Mouse (Mus musculus): ENCODE data around the gene Zfp322a. TPM values are rescaled to one million over a fixed set of nuclear protein-coding genes. Genes with fewer than 3 reads are reported as not detected.
"Not testable (repeated sequence)": the region's sequence is repeated elsewhere in the genome, so short reads cannot be mapped to it uniquely, and the experiment has no call there.

Gene Zfp322a
- 57.1 and 58.7 TPM in 2 replicates for polyA plus RNA-seq (2016; fragmentation: Nextera tagmentation; extraction: Ambion mirVana)

GRCm38 (mm10) chr13:23368583-23369420, at the start of gene Zfp322a:
Gene Zfp322a (minus strand): TSS chr13:23369208.
- Histone ChIP-seq H3K27me3 (ENCODE audit: poor library complexity, severe bottlenecking) (no peaks in the 10 kb centered on the region), H3K36me3 (replicated peaks) (peaks cover 29% of the 10 kb centered on the region), H3K4me3 (peak within 1 kb of the TSS; percentile 73), H3K4me1 (peaks cover 33% of the 10 kb centered on the region), H3K27ac (peak within 1 kb of the TSS; percentile 92), H3K9me3 (no peaks in the 10 kb centered on the region)
- under 1% methylated on average over 55 of the region's 55 CpGs for WGBS
- DNase-seq (ENCODE audit: extremely low spot score, low spot score): peak; percentile 96

GRCm38 (mm10) chr13:23412630-23413521, 43.9 kb upstream of the Zfp322a start:
- Histone ChIP-seq H3K9me3 (no peaks in the 10 kb centered on the region), H3K27me3 (ENCODE audit: poor library complexity, severe bottlenecking) (peaks cover 29% of the 10 kb centered on the region), H3K36me3 (replicated peaks) (peaks cover 3% of the 10 kb centered on the region; the same call in 1 of the 2 replicates), H3K27ac (peak overlapping the region; percentile 69), H3K4me1 (peaks cover 16% of the 10 kb centered on the region), H3K4me3 (peak overlapping the region; percentile 61)
- under 1% methylated on average over 28 of the region's 28 CpGs for WGBS
- DNase-seq (ENCODE audit: extremely low spot score, low spot score): peak; percentile 62

GRCm38 (mm10) chr13:23412211-23412629, 43.2 kb upstream of the Zfp322a start:
- WGBS: under 1% methylated on average over 20 of the region's 20 CpGs
- Histone ChIP-seq H3K9me3 (no peaks in the 10 kb centered on the region), H3K36me3 (replicated peaks) (0 out of 2 replicates have a peak, but pooled peaks cover 3% of the 10 kb centered on the region), H3K27ac (peak overlapping the region; percentile 69), H3K27me3 (ENCODE audit: poor library complexity, severe bottlenecking) (peaks cover 31% of the 10 kb centered on the region), H3K4me1 (peaks cover 16% of the 10 kb centered on the region), H3K4me3 (peak overlapping the region; percentile 61)
- no peak for DNase-seq (ENCODE audit: extremely low spot score, low spot score)

GRCm38 (mm10) chr13:23411311-23412210, 42.6 kb upstream of the Zfp322a start:
- Histone ChIP-seq H3K36me3 (replicated peaks) (no peaks in the 10 kb centered on the region), H3K4me3 (peak overlapping the region; percentile 61), H3K27me3 (ENCODE audit: poor library complexity, severe bottlenecking) (peaks cover 31% of the 10 kb centered on the region), H3K27ac (peak overlapping the region; percentile 69; the same call in 1 of the 2 replicates), H3K4me1 (peaks cover 16% of the 10 kb centered on the region), H3K9me3 (no peaks in the 10 kb centered on the region)
- peak; percentile 55 for DNase-seq (ENCODE audit: extremely low spot score, low spot score)
- WGBS: 3% methylated on average over 29 of the region's 29 CpGs

GRCm38 (mm10) chr13:23410632-23411031, 41.6 kb upstream of the Zfp322a start:
- Histone ChIP-seq H3K4me3 (no peak overlapping the region), H3K9me3 (no peaks in the 10 kb centered on the region), H3K27ac (no peak overlapping the region), H3K27me3 (ENCODE audit: poor library complexity, severe bottlenecking) (peaks cover 31% of the 10 kb centered on the region), H3K4me1 (peaks cover 16% of the 10 kb centered on the region), H3K36me3 (replicated peaks) (no peaks in the 10 kb centered on the region)
- WGBS: 63% methylated on average over 9 of the region's 9 CpGs
- no peak for DNase-seq (ENCODE audit: extremely low spot score, low spot score)

- peaks cover 12% of the 10 kb centered on the region for H3K4me1 ChIP-seq
- H3K9me3 ChIP-seq: no peaks in the 10 kb centered on the region
- 1% methylated on average over 2 of the region's 2 CpGs for WGBS
- peak overlapping the region; percentile 60 for H3K4me3 ChIP-seq
- no peak for DNase-seq (ENCODE audit: extremely low spot score, low spot score)
- no peaks in the 10 kb centered on the region for H3K36me3 ChIP-seq (replicated peaks)
- no peak overlapping the region for H3K27ac ChIP-seq
- H3K27me3 ChIP-seq (ENCODE audit: poor library complexity, severe bottlenecking): peaks cover 21% of the 10 kb centered on the region
Observed at GRCm38 (mm10) chr13:23402626-23403025, 33.6 kb upstream of the Zfp322a start.

GRCm38 (mm10) chr13:23401683-23402527, 32.9 kb upstream of the Zfp322a start:
- H3K4me3 ChIP-seq: peak overlapping the region; percentile 60
- peak overlapping the region; percentile 82 for H3K27ac ChIP-seq
- peaks cover 28% of the 10 kb centered on the region for H3K27me3 ChIP-seq (ENCODE audit: poor library complexity, severe bottlenecking)
- H3K4me1 ChIP-seq: peaks cover 12% of the 10 kb centered on the region
- H3K36me3 ChIP-seq (replicated peaks): no peaks in the 10 kb centered on the region
- WGBS: 2% methylated on average over 19 of the region's 19 CpGs
- peak; percentile 84 for DNase-seq (ENCODE audit: extremely low spot score, low spot score)
- H3K9me3 ChIP-seq: no peaks in the 10 kb centered on the region

- Histone ChIP-seq H3K36me3 (replicated peaks) (no peaks in the 10 kb centered on the region), H3K27me3 (ENCODE audit: poor library complexity, severe bottlenecking) (peaks cover 29% of the 10 kb centered on the region), H3K4me1 (peaks cover 17% of the 10 kb centered on the region), H3K9me3 (no peaks in the 10 kb centered on the region), H3K27ac (no peak overlapping the region), H3K4me3 (peak overlapping the region; percentile 60)
- WGBS: 3% methylated on average over 24 of the region's 24 CpGs
- no peak for DNase-seq (ENCODE audit: extremely low spot score, low spot score)
Observed at GRCm38 (mm10) chr13:23400771-23401682, 32.0 kb upstream of the Zfp322a start.

GRCm38 (mm10) chr13:23396913-23397312, 27.9 kb upstream of the Zfp322a start:
- WGBS: 5% methylated on average over 14 of the region's 14 CpGs
- peaks cover 14% of the 10 kb centered on the region for H3K4me1 ChIP-seq
- H3K4me3 ChIP-seq: peak overlapping the region; percentile 64
- not testable (repeated sequence) for H3K9me3 ChIP-seq; H3K36me3 ChIP-seq (replicated peaks); H3K27ac ChIP-seq
- H3K27me3 ChIP-seq (ENCODE audit: poor library complexity, severe bottlenecking): peaks cover 63% of the 10 kb centered on the region
- peak; percentile 62 for DNase-seq (ENCODE audit: extremely low spot score, low spot score)

- Histone ChIP-seq H3K9me3 (no peaks in the 10 kb centered on the region), H3K27me3 (ENCODE audit: poor library complexity, severe bottlenecking) (peaks cover 69% of the 10 kb centered on the region), H3K27ac (no peak overlapping the region), H3K4me1 (peaks cover 11% of the 10 kb centered on the region; the same call in 1 of the 2 replicates), H3K36me3 (replicated peaks) (no peaks in the 10 kb centered on the region), H3K4me3 (peak overlapping the region; percentile 64)
- WGBS: under 1% methylated on average over 31 of the region's 31 CpGs
- DNase-seq (ENCODE audit: extremely low spot score, low spot score): peak; percentile 71
Observed at GRCm38 (mm10) chr13:23396246-23396703, 27.3 kb upstream of the Zfp322a start.

Data from forebrain, embryonic 10.5 days (tissue).